Mouse (Mus musculus): Measurements from ENCODE around the gene Igsf10. TPM values are rescaled to one million over a fixed set of nuclear protein-coding genes. Genes with fewer than 3 reads are reported as not detected.

Gene Igsf10
- total and polyA plus RNA-seq, 2 experiments from 2014 or later = 3.6 to 6.5 TPM

- no peak overlapping the region for H3K27ac ChIP-seq (ENCODE audit: low read depth, low read length)
- no peak overlapping the region for H3K4me3 ChIP-seq (ENCODE audit: low read depth, low read length)
- 0 out of 2 replicates have a peak, but pooled peaks cover 9% of the 10 kb centered on the region for H3K36me3 ChIP-seq (ENCODE audit: insufficient read depth, low read length)
- 95% methylated on average over 5 of the region's 5 CpGs for WGBS
- H3K9ac ChIP-seq (replicated peaks; ENCODE audit: low read length, poor library complexity, severe bottlenecking) = no peak overlapping the region
- no peaks in the 10 kb centered on the region for H3K27me3 ChIP-seq (ENCODE audit: insufficient read depth, low read length)
- no peak for ATAC-seq (ENCODE audit: low FRiP score)
- no peak overlapping the region for H3K4me2 ChIP-seq (ENCODE audit: low read depth, low read length, poor library complexity, severe bottlenecking)
- no peak for DNase-seq (ENCODE audit: low spot score)
- no peaks in the 10 kb centered on the region for H3K9me3 ChIP-seq (ENCODE audit: low read length)
- no peak for TF ChIP-seq CTCF (IDR thresholded peaks at IDR 0.05)
- H3K4me1 ChIP-seq (ENCODE audit: insufficient read depth, low read length) = no peaks in the 10 kb centered on the region
Observed at GRCm38 (mm10) chr3:59296563-59297130, 47.5 kb downstream of the Igsf10 start.

- WGBS = 91% methylated on average over 16 of the region's 16 CpGs
- H3K4me1 ChIP-seq (ENCODE audit: insufficient read depth, low read length) = no peaks in the 10 kb centered on the region
- no peak overlapping the region for H3K9ac ChIP-seq (replicated peaks; ENCODE audit: low read length, poor library complexity, severe bottlenecking)
- no peaks in the 10 kb centered on the region for H3K27me3 ChIP-seq (ENCODE audit: insufficient read depth, low read length)
- no peak for TF ChIP-seq CTCF (IDR thresholded peaks at IDR 0.05)
- 0 out of 2 replicates have a peak, but pooled peaks cover 9% of the 10 kb centered on the region for H3K36me3 ChIP-seq (ENCODE audit: insufficient read depth, low read length)
- ATAC-seq (ENCODE audit: low FRiP score) = no peak
- no peaks in the 10 kb centered on the region for H3K9me3 ChIP-seq (ENCODE audit: low read length)
- no peak for DNase-seq (ENCODE audit: low spot score)
- no peak overlapping the region for H3K27ac ChIP-seq (ENCODE audit: low read depth, low read length)
- H3K4me3 ChIP-seq (ENCODE audit: low read depth, low read length) = no peak overlapping the region
- H3K4me2 ChIP-seq (ENCODE audit: low read depth, low read length, poor library complexity, severe bottlenecking) = no peak overlapping the region
Observed at GRCm38 (mm10) chr3:59295699-59296562, 48.3 kb downstream of the Igsf10 start.

- Histone ChIP-seq H3K36me3 (ENCODE audit: insufficient read depth, low read length) (0 out of 2 replicates have a peak, but pooled peaks cover 9% of the 10 kb centered on the region), H3K9me3 (ENCODE audit: low read length) (no peaks in the 10 kb centered on the region), H3K4me2 (ENCODE audit: low read depth, low read length, poor library complexity, severe bottlenecking) (no peak overlapping the region), H3K9ac (replicated peaks; ENCODE audit: low read length, poor library complexity, severe bottlenecking) (no peak overlapping the region), H3K4me1 (ENCODE audit: insufficient read depth, low read length) (no peaks in the 10 kb centered on the region), H3K4me3 (ENCODE audit: low read depth, low read length) (no peak overlapping the region), H3K27me3 (ENCODE audit: insufficient read depth, low read length) (no peaks in the 10 kb centered on the region), H3K27ac (ENCODE audit: low read depth, low read length) (no peak overlapping the region)
- ATAC-seq (ENCODE audit: low FRiP score) (no peak), DNase-seq (ENCODE audit: low spot score) (peak; percentile 6)
- TF ChIP-seq CTCF (IDR thresholded peaks at IDR 0.05) = no peak
- WGBS = 61% methylated on average over 5 of the region's 5 CpGs
Observed at GRCm38 (mm10) chr3:59293437-59294199, 50.6 kb downstream of the Igsf10 start.

DNA sequence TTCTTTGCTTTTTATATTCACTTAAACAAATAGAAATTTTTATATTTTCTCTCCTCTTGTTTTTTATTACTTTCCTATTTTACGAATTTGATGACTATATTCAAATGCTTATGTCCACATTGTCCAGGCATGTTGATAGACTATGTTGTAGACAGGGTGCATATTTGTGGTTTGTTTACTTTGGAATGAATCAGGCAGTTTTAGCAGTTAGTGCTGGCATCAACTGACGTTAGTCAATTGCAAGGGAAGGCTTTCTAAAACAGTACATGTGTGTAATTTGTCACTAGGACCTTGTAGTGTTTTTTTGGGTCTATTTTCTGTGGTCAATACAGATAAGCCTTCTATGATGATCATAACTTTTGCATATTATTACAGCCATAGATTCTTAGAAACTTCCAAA is 53.6 kb downstream of the Igsf10 start:
- Histone ChIP-seq H3K9ac (replicated peaks; ENCODE audit: low read length, poor library complexity, severe bottlenecking) (no peak overlapping the region), H3K4me2 (ENCODE audit: low read depth, low read length, poor library complexity, severe bottlenecking) (no peak overlapping the region), H3K4me3 (ENCODE audit: low read depth, low read length) (no peak overlapping the region), H3K4me1 (ENCODE audit: insufficient read depth, low read length) (no peaks in the 10 kb centered on the region), H3K36me3 (ENCODE audit: insufficient read depth, low read length) (no peaks in the 10 kb centered on the region), H3K27me3 (ENCODE audit: insufficient read depth, low read length) (no peaks in the 10 kb centered on the region), H3K9me3 (ENCODE audit: low read length) (no peaks in the 10 kb centered on the region), H3K27ac (ENCODE audit: low read depth, low read length) (no peak overlapping the region)
- WGBS = 83% methylated on average over 2 of the region's 2 CpGs
- no peak for TF ChIP-seq CTCF (IDR thresholded peaks at IDR 0.05)
- DNase-seq (ENCODE audit: low spot score) (no peak), ATAC-seq (ENCODE audit: low FRiP score) (no peak)

DNA sequence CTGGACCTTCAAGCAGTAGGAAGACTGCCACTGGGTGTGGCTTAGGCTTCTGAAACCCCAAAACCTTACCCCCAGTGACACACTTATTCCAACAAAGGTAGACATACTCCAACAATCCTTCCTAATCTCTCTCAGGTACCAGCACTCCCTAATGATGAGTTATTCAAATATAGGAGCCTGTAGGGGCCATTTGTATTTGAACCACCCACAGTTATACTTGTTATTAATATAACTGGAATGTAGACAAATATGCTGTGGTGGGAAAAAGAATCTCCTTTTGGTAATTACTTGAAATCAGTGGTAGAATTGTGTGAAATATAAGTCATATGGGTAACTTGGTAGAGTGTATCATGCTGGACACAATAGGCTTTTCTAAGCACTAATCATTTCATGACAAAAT is 65.6 kb downstream of the Igsf10 start:
- no peak for DNase-seq (ENCODE audit: low spot score)

DNA sequence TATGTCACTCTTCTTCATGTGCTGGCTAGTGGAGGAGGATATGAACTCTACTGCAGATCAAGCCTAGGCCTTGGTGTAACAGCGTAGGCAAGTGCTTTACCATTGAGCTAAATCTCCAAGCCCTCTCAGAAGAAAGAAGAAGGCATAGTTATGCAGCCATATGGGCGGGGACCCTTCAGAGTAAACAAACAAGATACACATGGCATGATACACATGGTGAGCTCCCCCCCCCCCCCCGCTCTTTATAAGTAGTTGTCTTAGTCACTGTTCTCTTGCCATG is 66.0 kb downstream of the Igsf10 start:
- Histone ChIP-seq H3K27ac (ENCODE audit: low read depth, low read length) (no peak overlapping the region), H3K9ac (replicated peaks; ENCODE audit: low read length, poor library complexity, severe bottlenecking) (no peak overlapping the region), H3K4me3 (ENCODE audit: low read depth, low read length) (no peak overlapping the region), H3K4me1 (ENCODE audit: insufficient read depth, low read length) (no peaks in the 10 kb centered on the region), H3K4me2 (ENCODE audit: low read depth, low read length, poor library complexity, severe bottlenecking) (no peak overlapping the region), H3K27me3 (ENCODE audit: insufficient read depth, low read length) (no peaks in the 10 kb centered on the region), H3K9me3 (ENCODE audit: low read length) (no peaks in the 10 kb centered on the region), H3K36me3 (ENCODE audit: insufficient read depth, low read length) (peaks cover 5% of the 10 kb centered on the region; the same call in 1 of the 2 replicates)
- ATAC-seq (ENCODE audit: low FRiP score) (no peak), DNase-seq (ENCODE audit: low spot score) (no peak)
- no peak for TF ChIP-seq CTCF (IDR thresholded peaks at IDR 0.05)
- 88% methylated on average over 3 of the region's 3 CpGs for WGBS

More for the DNA sequence above, 65.6 kb downstream of the Igsf10 start:
- no peaks in the 10 kb centered on the region for H3K9me3 ChIP-seq (ENCODE audit: low read length)
- no peaks in the 10 kb centered on the region for H3K4me1 ChIP-seq (ENCODE audit: insufficient read depth, low read length)
- H3K36me3 ChIP-seq (ENCODE audit: insufficient read depth, low read length) = peaks cover 5% of the 10 kb centered on the region; the same call in 1 of the 2 replicates
- H3K27ac ChIP-seq (ENCODE audit: low read depth, low read length) = no peak overlapping the region
- H3K4me3 ChIP-seq (ENCODE audit: low read depth, low read length) = no peak overlapping the region
- H3K4me2 ChIP-seq (ENCODE audit: low read depth, low read length, poor library complexity, severe bottlenecking) = no peak overlapping the region
- H3K9ac ChIP-seq (replicated peaks; ENCODE audit: low read length, poor library complexity, severe bottlenecking) = no peak overlapping the region
- TF ChIP-seq CTCF (IDR thresholded peaks at IDR 0.05) = no peak
- H3K27me3 ChIP-seq (ENCODE audit: insufficient read depth, low read length) = no peaks in the 10 kb centered on the region
- no peak for ATAC-seq (ENCODE audit: low FRiP score)
